Mouse (Mus musculus): ENCODE measurements at regions not wholly inside any gene's neighbourhood (a gene's known extent, or its start where the extent isn't known, plus 50 kb on each side); places are given as distances from the start of the nearest gene placed in this dataset.

- H3K4me1 ChIP-seq (ENCODE audit: control insufficient read depth, insufficient read depth, low read length), result peaks cover 6% of the 10 kb centered on the region
- TF ChIP-seq CTCF (IDR thresholded peaks at IDR 0.05; ENCODE audit: low read depth, low read length) (no peak), EP300 (IDR thresholded peaks at IDR 0.05; ENCODE audit: insufficient read depth, low read depth, low read length) (no peak), POLR2A (IDR thresholded peaks at IDR 0.05; ENCODE audit: insufficient read depth, low read length) (no peak)
- H3K27me3 ChIP-seq (ENCODE audit: control insufficient read depth, insufficient read depth, low read length, poor library complexity, severe bottlenecking), result no peaks in the 10 kb centered on the region
- H3K9me3 ChIP-seq (replicated peaks; ENCODE audit: control insufficient read depth, insufficient read depth, low read length, poor library complexity, severe bottlenecking), result no peaks in the 10 kb centered on the region
- no peak overlapping the region for H3K9ac ChIP-seq (ENCODE audit: low read depth, poor library complexity, severe bottlenecking)
- no peak overlapping the region for H3K27ac ChIP-seq (ENCODE audit: insufficient read depth, low read length)
- H3K4me3 ChIP-seq (ENCODE audit: low read depth, low read length), result no peak overlapping the region
- H3K36me3 ChIP-seq (ENCODE audit: control insufficient read depth, insufficient read depth, low read length, poor library complexity, severe bottlenecking), result no peaks in the 10 kb centered on the region
These were observed 129.4 kb downstream of the H2al2a start for GRCm38 (mm10) chr2:17867341-17867740.

GRCm38 (mm10) chr2:17861765-17862495 lies 130.7 kb upstream of the Nebl start:
- H3K4me3 ChIP-seq (ENCODE audit: low read depth, low read length), result no peak overlapping the region

GRCm38 (mm10) chr2:17860922-17861559 lies 129.8 kb upstream of the Nebl start:
- Histone ChIP-seq H3K27ac (ENCODE audit: insufficient read depth, low read length) (no peak overlapping the region), H3K4me3 (ENCODE audit: low read depth, low read length) (no peak overlapping the region), H3K4me1 (ENCODE audit: control insufficient read depth, insufficient read depth, low read length) (no peaks in the 10 kb centered on the region), H3K9ac (ENCODE audit: low read depth, poor library complexity, severe bottlenecking) (no peak overlapping the region), H3K36me3 (ENCODE audit: control insufficient read depth, insufficient read depth, low read length, poor library complexity, severe bottlenecking) (no peaks in the 10 kb centered on the region), H3K9me3 (replicated peaks; ENCODE audit: control insufficient read depth, insufficient read depth, low read length, poor library complexity, severe bottlenecking) (no peaks in the 10 kb centered on the region), H3K27me3 (ENCODE audit: control insufficient read depth, insufficient read depth, low read length, poor library complexity, severe bottlenecking) (no peaks in the 10 kb centered on the region)
- no peak for TF ChIP-seq POLR2A (IDR thresholded peaks at IDR 0.05; ENCODE audit: insufficient read depth, low read length)
- TF ChIP-seq EP300 (IDR thresholded peaks at IDR 0.05; ENCODE audit: insufficient read depth, low read depth, low read length), result no peak
- TF ChIP-seq CTCF (IDR thresholded peaks at IDR 0.05; ENCODE audit: low read depth, low read length), result no peak

More at GRCm38 (mm10) chr2:17861765-17862495, 130.7 kb upstream of the Nebl start:
- H3K9me3 ChIP-seq (replicated peaks; ENCODE audit: control insufficient read depth, insufficient read depth, low read length, poor library complexity, severe bottlenecking), result no peaks in the 10 kb centered on the region
- no peaks in the 10 kb centered on the region for H3K27me3 ChIP-seq (ENCODE audit: control insufficient read depth, insufficient read depth, low read length, poor library complexity, severe bottlenecking)
- H3K27ac ChIP-seq (ENCODE audit: insufficient read depth, low read length), result no peak overlapping the region
- H3K4me1 ChIP-seq (ENCODE audit: control insufficient read depth, insufficient read depth, low read length), result no peaks in the 10 kb centered on the region
- H3K36me3 ChIP-seq (ENCODE audit: control insufficient read depth, insufficient read depth, low read length, poor library complexity, severe bottlenecking), result no peaks in the 10 kb centered on the region
- no peak overlapping the region for H3K9ac ChIP-seq (ENCODE audit: low read depth, poor library complexity, severe bottlenecking)
- no peak for TF ChIP-seq POLR2A (IDR thresholded peaks at IDR 0.05; ENCODE audit: insufficient read depth, low read length)
- no peak for TF ChIP-seq EP300 (IDR thresholded peaks at IDR 0.05; ENCODE audit: insufficient read depth, low read depth, low read length)
- TF ChIP-seq CTCF (IDR thresholded peaks at IDR 0.05; ENCODE audit: low read depth, low read length), result no peak

GRCm38 (mm10) chr2:17859234-17859633 lies 128.0 kb upstream of the Nebl start:
- Histone ChIP-seq H3K27ac (ENCODE audit: insufficient read depth, low read length) (no peak overlapping the region), H3K9me3 (replicated peaks; ENCODE audit: control insufficient read depth, insufficient read depth, low read length, poor library complexity, severe bottlenecking) (no peaks in the 10 kb centered on the region), H3K27me3 (ENCODE audit: control insufficient read depth, insufficient read depth, low read length, poor library complexity, severe bottlenecking) (0 out of 2 replicates have a peak, but pooled peaks cover 2% of the 10 kb centered on the region), H3K4me1 (ENCODE audit: control insufficient read depth, insufficient read depth, low read length) (no peaks in the 10 kb centered on the region), H3K9ac (ENCODE audit: low read depth, poor library complexity, severe bottlenecking) (no peak overlapping the region), H3K36me3 (ENCODE audit: control insufficient read depth, insufficient read depth, low read length, poor library complexity, severe bottlenecking) (no peaks in the 10 kb centered on the region), H3K4me3 (ENCODE audit: low read depth, low read length) (no peak overlapping the region)
- TF ChIP-seq CTCF (IDR thresholded peaks at IDR 0.05; ENCODE audit: low read depth, low read length) (no peak), POLR2A (IDR thresholded peaks at IDR 0.05; ENCODE audit: insufficient read depth, low read length) (no peak), EP300 (IDR thresholded peaks at IDR 0.05; ENCODE audit: insufficient read depth, low read depth, low read length) (no peak)

GRCm38 (mm10) chr2:17858326-17858725 lies 127.1 kb upstream of the Nebl start:
- Histone ChIP-seq H3K27me3 (ENCODE audit: control insufficient read depth, insufficient read depth, low read length, poor library complexity, severe bottlenecking) (0 out of 2 replicates have a peak, but pooled peaks cover 2% of the 10 kb centered on the region), H3K27ac (ENCODE audit: insufficient read depth, low read length) (no peak overlapping the region), H3K9me3 (replicated peaks; ENCODE audit: control insufficient read depth, insufficient read depth, low read length, poor library complexity, severe bottlenecking) (no peaks in the 10 kb centered on the region), H3K36me3 (ENCODE audit: control insufficient read depth, insufficient read depth, low read length, poor library complexity, severe bottlenecking) (no peaks in the 10 kb centered on the region), H3K4me3 (ENCODE audit: low read depth, low read length) (no peak overlapping the region), H3K4me1 (ENCODE audit: control insufficient read depth, insufficient read depth, low read length) (no peaks in the 10 kb centered on the region), H3K9ac (ENCODE audit: low read depth, poor library complexity, severe bottlenecking) (no peak overlapping the region)
- TF ChIP-seq POLR2A (IDR thresholded peaks at IDR 0.05; ENCODE audit: insufficient read depth, low read length), result no peak
- TF ChIP-seq CTCF (IDR thresholded peaks at IDR 0.05; ENCODE audit: low read depth, low read length), result no peak
- TF ChIP-seq EP300 (IDR thresholded peaks at IDR 0.05; ENCODE audit: insufficient read depth, low read depth, low read length), result no peak

Data from ES-Bruce4 (cell line).